Comparison of ENCODE assay signal across 8 mouse cellular contexts in the genomic region with DNA sequence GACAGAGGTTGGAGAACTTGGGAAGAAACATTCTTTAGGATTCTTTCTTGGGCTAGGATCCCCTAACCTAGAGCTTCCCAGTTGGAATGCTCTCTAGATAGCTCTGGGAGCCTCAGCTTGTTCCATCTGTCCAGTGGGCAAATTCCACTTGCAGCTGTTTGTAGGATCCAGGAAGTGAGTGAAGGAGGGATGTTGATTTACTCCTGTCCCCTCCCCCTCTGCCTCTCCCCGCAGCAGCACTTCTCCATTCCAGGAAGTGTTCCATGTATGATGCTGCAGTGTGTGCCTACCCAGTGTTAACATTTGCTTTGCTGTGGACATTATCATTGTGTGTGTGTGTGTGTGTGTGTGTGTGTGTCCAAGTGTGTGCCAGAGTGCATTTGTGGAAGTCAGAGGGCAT. TPM values are rescaled to one million over a fixed set of nuclear protein-coding genes. Genes with fewer than 3 reads are reported as not detected.
DNase-seq lines count a peak whose midpoint lies in the region; ATAC-seq and TF ChIP-seq lines count a peak whose summit lies in the region.

No protein-coding gene starts in this region.

- no peak for ATAC-seq in forebrain, embryonic 16.5 days
- peak; percentile 21; the same call in 1 of the 2 replicates for ATAC-seq in megakaryocyte progenitor cell, adult 5-6 weeks (replicated peaks; ENCODE audit: poor library complexity)

- peak overlapping the region; percentile 84 for H3K9ac ChIP-seq in forebrain, embryonic 16.5 days (replicated peaks; ENCODE audit: low read depth, low read length)

- TF ChIP-seq POLR2A in spleen, adult 2 months (IDR thresholded peaks at IDR 0.05; ENCODE audit: low read depth, low read length) = no peak

- no peak overlapping the region for H3K27ac ChIP-seq in spleen, adult 2 months (ENCODE audit: insufficient read depth, low read length)
- no peak overlapping the region for H3K27ac ChIP-seq in forebrain, embryonic 16.5 days (ENCODE audit: low read length)

- no peak for DNase-seq in spleen, adult 2 months (ENCODE audit: low read depth in 1 of 2, low spot score in 2 of 2)
- no peak for DNase-seq in spleen, adult 12 weeks (ENCODE audit: low spot score)
- peak; percentile 52 to 60 for DNase-seq in kidney, postnatal 36 days
- DNase-seq in right cerebral cortex, adult 18-20 months = no peak
- DNase-seq in retina, embryonic 14.5 days (ENCODE audit: low spot score) = no peak
- DNase-seq in layer of hippocampus, postnatal 10 days (ENCODE audit: low spot score in 2 of 2) = no peak

- H3K4me2 ChIP-seq in forebrain, embryonic 16.5 days (ENCODE audit: low read length) = peak overlapping the region; percentile 66

- H3K9me3 ChIP-seq in forebrain, embryonic 16.5 days (ENCODE audit: control insufficient read depth, low read length) = no peaks in the 10 kb centered on the region

- H3K36me3 ChIP-seq in spleen, adult 2 months (ENCODE audit: control insufficient read depth, insufficient read depth, low read length) = no peaks in the 10 kb centered on the region
- H3K36me3 ChIP-seq in forebrain, embryonic 16.5 days (ENCODE audit: control insufficient read depth, insufficient read depth) = no peaks in the 10 kb centered on the region

- H3K4me1 ChIP-seq in spleen, adult 2 months (ENCODE audit: control insufficient read depth, insufficient read depth, insufficient read length) = peaks cover 13% of the 10 kb centered on the region; the same call in 1 of the 2 replicates
- peaks cover 43% of the 10 kb centered on the region for H3K4me1 ChIP-seq in forebrain, embryonic 16.5 days (replicated peaks; ENCODE audit: control insufficient read depth, insufficient read depth, low read length)

- 0% methylated on average over 1 of the region's 1 CpGs for WGBS in spleen, adult 2 months
- 43% methylated on average over 1 of the region's 1 CpGs for WGBS in forebrain, embryonic 16.5 days

- TF ChIP-seq CTCF in spleen, adult 2 months (IDR thresholded peaks at IDR 0.05; ENCODE audit: extremely low read depth, insufficient read depth, insufficient read length, insufficient replicate concordance) = no peak

- peak overlapping the region; percentile 92 for H3K4me3 ChIP-seq in spleen, adult 2 months (ENCODE audit: extremely low read depth, insufficient read depth, insufficient read length)
- H3K4me3 ChIP-seq in forebrain, embryonic 16.5 days (replicated peaks; ENCODE audit: low read length) = peak overlapping the region; percentile 92

- no peaks in the 10 kb centered on the region for H3K27me3 ChIP-seq in spleen, adult 2 months (ENCODE audit: control insufficient read depth, insufficient read depth, low read length)
- no peaks in the 10 kb centered on the region for H3K27me3 ChIP-seq in forebrain, embryonic 16.5 days (replicated peaks; ENCODE audit: control insufficient read depth, insufficient read depth, low read length)

RNA-seq across cellular contexts. Expression of gene Dnm2, which starts 1.3 kb away (rescaled TPM):
- 223 and 245 TPM in 2 replicates for polyA plus RNA-seq in spleen, adult 2 months (2012; rRNA removed)
- 76.1 and 82.5 TPM in 2 replicates for polyA plus RNA-seq in forebrain, embryonic 16.5 days (2015; fragmentation: Nextera tagmentation; extraction: Ambion mirVana)
- 63.4 and 64.5 TPM in 2 replicates for total RNA-seq in megakaryocyte progenitor cell, adult 5-6 weeks (2015)
- total RNA-seq in megakaryocyte progenitor cell, adult 5-6 weeks (2017) = 87.0 and 89.9 TPM in 2 replicates
- 10 to 100 TPM; 65.2 to 67.7 TPM for total RNA-seq in layer of hippocampus, postnatal 10 days (2021)

RNA-seq across cellular contexts. Expression of gene Qtrt1, which starts 14.4 kb away (rescaled TPM):
- polyA plus RNA-seq in spleen, adult 2 months (2012; rRNA removed) = 38.7 and 63.6 TPM in 2 replicates
- polyA plus RNA-seq in forebrain, embryonic 16.5 days (2015; fragmentation: Nextera tagmentation; extraction: Ambion mirVana) = 48.4 and 53.8 TPM in 2 replicates
- 34.0 and 37.9 TPM in 2 replicates for total RNA-seq in megakaryocyte progenitor cell, adult 5-6 weeks (2015)
- total RNA-seq in megakaryocyte progenitor cell, adult 5-6 weeks (2017) = 16.0 and 27.9 TPM in 2 replicates
- 10 to 100 TPM; 34.2 to 42.0 TPM for total RNA-seq in layer of hippocampus, postnatal 10 days (2021)

RNA-seq across cellular contexts. Expression of gene Ilf3, which starts 58.3 kb away (rescaled TPM):
- 54.2 and 59.6 TPM in 2 replicates for polyA plus RNA-seq in spleen, adult 2 months (2012; rRNA removed)
- 309 and 325 TPM in 2 replicates for polyA plus RNA-seq in forebrain, embryonic 16.5 days (2015; fragmentation: Nextera tagmentation; extraction: Ambion mirVana)
- total RNA-seq in megakaryocyte progenitor cell, adult 5-6 weeks (2015) = 55.7 and 56.9 TPM in 2 replicates
- 97.5 and 100 TPM in 2 replicates for total RNA-seq in megakaryocyte progenitor cell, adult 5-6 weeks (2017)
- total RNA-seq in layer of hippocampus, postnatal 10 days (2021) = 10 to 100 TPM; 92.4 to 96.7 TPM

Comparison
In these comparisons a context has a peak if more than half of its experiments do, and no peak if none do; other contexts are left out.
1. DNase-seq: peak in kidney, postnatal 36 days (2 of 2); none in spleen, adult 2 months (0 of 2), spleen, adult 12 weeks (single experiment), right cerebral cortex, adult 18-20 months (single experiment), retina, embryonic 14.5 days (single experiment) and layer of hippocampus, postnatal 10 days (0 of 2).